In the genomic region with DNA sequence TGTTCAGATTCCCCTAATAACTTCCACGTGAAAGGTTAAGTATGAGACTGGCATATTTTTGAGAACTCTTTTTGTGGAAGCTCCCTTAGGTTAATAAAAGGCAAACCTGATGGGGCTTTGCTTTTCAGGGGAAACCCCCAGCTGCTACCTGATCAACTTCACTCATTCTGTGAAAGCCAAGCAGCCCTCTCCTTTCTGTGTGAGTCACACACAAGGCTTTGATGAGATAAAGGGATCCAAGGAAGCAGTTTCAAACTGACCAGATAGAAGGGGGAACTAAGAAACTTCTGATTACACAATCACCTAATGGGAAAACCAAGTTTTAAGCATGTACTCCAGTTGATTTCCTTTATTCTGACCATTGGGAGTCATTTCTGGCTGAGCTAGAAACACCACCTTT, we compare ENCODE assay signal across 28 mouse cellular contexts.
DNase-seq lines count a peak whose midpoint lies in the region; ATAC-seq and TF ChIP-seq lines count a peak whose summit lies in the region.
"Had no signal": no experiment of that assay in that cellular context is flagged by ENCODE, and none has a peak within 500 bp of the region (broad histone marks: within the 10 kb centered on the region; RNA-seq: fewer than 3 reads in every experiment).

No protein-coding gene starts in this region.

- H3K9me3 ChIP-seq in MEL (replicated peaks; ENCODE audit: insufficient read depth, low read length) = no peaks in the 10 kb centered on the region
- H3K9me3 ChIP-seq in forebrain, embryonic 10.5 days = no peaks in the 10 kb centered on the region
- H3K9me3 ChIP-seq: embryonic facial prominence, embryonic 13.5 days; heart, embryonic 12.5 days; hindbrain, embryonic 13.5 days; kidney, embryonic 15.5 days; limb, embryonic 13.5 days; midbrain, embryonic 10.5 days; midbrain, embryonic 15.5 days had no signal

- H3K27me3 ChIP-seq in MEL (ENCODE audit: control insufficient read depth in 1 of 2, insufficient read depth in 2 of 2, low read length in 2 of 2) = no peaks in the 10 kb centered on the region
- H3K27me3 ChIP-seq in forebrain, embryonic 10.5 days (ENCODE audit: poor library complexity, severe bottlenecking) = no peaks in the 10 kb centered on the region
- H3K27me3 ChIP-seq: embryonic facial prominence, embryonic 13.5 days; heart, embryonic 12.5 days; hindbrain, embryonic 13.5 days; kidney, embryonic 15.5 days; limb, embryonic 13.5 days; midbrain, embryonic 15.5 days had no signal

- ATAC-seq in common myeloid progenitor, adult 5-6 weeks (replicated peaks; ENCODE audit: low read depth, poor library complexity, severe bottlenecking) = peak; percentile 43
- ATAC-seq in megakaryocyte progenitor cell, adult 5-6 weeks (replicated peaks; ENCODE audit: poor library complexity) = peak; percentile 56
- ATAC-seq: forebrain, embryonic 16.5 days; lung, postnatal 0 days; midbrain, embryonic 15.5 days had no signal

- TF ChIP-seq RAD21 in MEL (IDR thresholded peaks at IDR 0.05; ENCODE audit: low read depth, low read length) = no peak

- TF ChIP-seq EP300 in MEL (IDR thresholded peaks at IDR 0.05; ENCODE audit: low read depth in 1 of 2, low read length in 2 of 2) = peak; percentile 62 to 68

- peaks cover 0 to 12% of the 10 kb centered on the region in 2 experiments; a peak in 2 of 4 replicates for H3K36me3 ChIP-seq in MEL (ENCODE audit: control insufficient read depth in 1 of 2, insufficient read depth in 2 of 2, low read length in 2 of 2)
- no peaks in the 10 kb centered on the region for H3K36me3 ChIP-seq in forebrain, embryonic 10.5 days (replicated peaks)
- H3K36me3 ChIP-seq: embryonic facial prominence, embryonic 13.5 days; heart, embryonic 12.5 days; hindbrain, embryonic 13.5 days; kidney, embryonic 15.5 days; limb, embryonic 13.5 days; midbrain, embryonic 10.5 days; midbrain, embryonic 15.5 days had no signal

- TF ChIP-seq CTCF in MEL (IDR thresholded peaks at IDR 0.05 in 2 of 3, conservative IDR thresholded peaks at IDR 0.05 in 1 of 3; ENCODE audit: control insufficient read depth in 1 of 3, insufficient read depth in 1 of 3, low read depth in 2 of 3, low read length in 3 of 3, poor library complexity in 1 of 3, severe bottlenecking in 1 of 3) = no peak

- H3K9ac ChIP-seq in MEL (ENCODE audit: control insufficient read depth, low read depth, low read length, poor library complexity, severe bottlenecking) = no peak overlapping the region
- H3K9ac ChIP-seq: embryonic facial prominence, embryonic 13.5 days; heart, embryonic 12.5 days; hindbrain, embryonic 13.5 days; kidney, embryonic 15.5 days; limb, embryonic 13.5 days; midbrain, embryonic 15.5 days had no signal

- H3K4me1 ChIP-seq in MEL (ENCODE audit: control insufficient read depth in 1 of 2, insufficient read depth in 2 of 2, low read length in 2 of 2) = peaks cover 6 to 8% of the 10 kb centered on the region in 2 experiments; a peak in 3 of 4 replicates
- no peaks in the 10 kb centered on the region for H3K4me1 ChIP-seq in forebrain, embryonic 10.5 days
- H3K4me1 ChIP-seq: midbrain, embryonic 10.5 days had no signal

- 87% methylated on average over 1 of the region's 1 CpGs for WGBS in forebrain, embryonic 10.5 days

- no peaks in the 10 kb centered on the region for H3K79me2 ChIP-seq in MEL (ENCODE audit: control insufficient read depth, insufficient read depth, low read length, poor library complexity)

- H3K27ac ChIP-seq in MEL (ENCODE audit: control insufficient read depth, low read depth, low read length) = no peak overlapping the region
- no peak overlapping the region for H3K27ac ChIP-seq in forebrain, embryonic 10.5 days
- H3K27ac ChIP-seq: embryonic facial prominence, embryonic 13.5 days; gastrocnemius, adult 2 months; heart, adult 2 months; hindbrain, embryonic 13.5 days; kidney, embryonic 15.5 days; left cerebral cortex, adult 2 months; limb, embryonic 13.5 days; midbrain, embryonic 10.5 days; midbrain, embryonic 15.5 days had no signal

- DNase-seq in CD4-positive helper T cell, adult 2 months (ENCODE audit: low read depth, low spot score) = peak; percentile 59
- peak; percentile 53 for DNase-seq in MEL (ENCODE audit: low read depth, low spot score)
- DNase-seq in B cell, adult 2 months = no peak
- DNase-seq in forebrain, embryonic 10.5 days (ENCODE audit: extremely low spot score, low spot score) = no peak
- no peak for DNase-seq in cerebellum, adult 8-10 months
- DNase-seq: adrenal gland, postnatal 14 days; cerebellum, adult 18-20 months; cerebellum, postnatal 36 days; gastrocnemius, adult 2 months; gastrocnemius, postnatal 36 days; heart, adult 2 months; heart, postnatal 4 days; kidney, adult 11 months; kidney, postnatal 25 days; lung, postnatal 4 days; spleen, adult 18-20 months had no signal

- no peak for TF ChIP-seq POLR2A in MEL (IDR thresholded peaks at IDR 0.05; ENCODE audit: control insufficient read depth in 1 of 2, insufficient read depth in 1 of 2, low read depth in 1 of 2, low read length in 2 of 2, poor library complexity in 1 of 2)

- H3K4me3 ChIP-seq in MEL (ENCODE audit: control insufficient read depth in 1 of 2, insufficient read depth in 1 of 2, low read depth in 2 of 2, low read length in 2 of 2) = no peak overlapping the region
- H3K4me3 ChIP-seq in forebrain, embryonic 10.5 days = no peak overlapping the region
- H3K4me3 ChIP-seq: embryonic facial prominence, embryonic 13.5 days; gastrocnemius, adult 2 months; heart, adult 2 months; heart, embryonic 12.5 days; hindbrain, embryonic 13.5 days; kidney, embryonic 15.5 days; left cerebral cortex, adult 2 months; limb, embryonic 13.5 days; midbrain, embryonic 10.5 days; midbrain, embryonic 15.5 days had no signal

TF ChIP-seq in MEL, 35 proteins besides CTCF, POLR2A, EP300 and RAD21:
- TF ChIP-seq ETS1 (IDR thresholded peaks at IDR 0.05; ENCODE audit: low read depth, low read length) (0 out of 2 replicates have a peak, but pooled peaks have one; percentile 8), ZC3H11A (IDR thresholded peaks at IDR 0.05; ENCODE audit: low read depth, low read length) (no peak), TCF12 (IDR thresholded peaks at IDR 0.05; ENCODE audit: low read depth, low read length) (peak; percentile 29; the same call in 1 of the 2 replicates), ZMIZ1 (IDR thresholded peaks at IDR 0.05; ENCODE audit: low read depth, low read length) (no peak), ELF1 (IDR thresholded peaks at IDR 0.05; ENCODE audit: low read depth, low read length) (no peak)
TF ChIP-seq in MEL: peak in this region for 2.

Comparison
In these comparisons a context has a peak if more than half of its experiments do, and no peak if none do; other contexts are left out.
1. DNase-seq: peak in CD4-positive helper T cell, adult 2 months (single experiment) and MEL (single experiment); none in B cell, adult 2 months (0 of 2), forebrain, embryonic 10.5 days (single experiment) and cerebellum, adult 8-10 months (single experiment).